Mouse (Mus musculus): Measurements from ENCODE around the gene Smim15. TPM values are rescaled to one million over a fixed set of nuclear protein-coding genes. Genes with fewer than 3 reads are reported as not detected.
A peak's percentile ranks its signal among the peaks of the same experiment; 100 is the strongest.

Smim15 gene
- polyA plus RNA-seq, 1 experiment from 2014 or later: 31.7 TPM

- no peak overlapping the region for H3K4me3 ChIP-seq (ENCODE audit: low read length)
- 0 out of 2 replicates have a peak, but pooled peaks have one; percentile 32 for ATAC-seq (replicated peaks; ENCODE audit: extremely low read depth, insufficient read depth, low FRiP score)
- no peaks in the 10 kb centered on the region for H3K9me3 ChIP-seq (replicated peaks; ENCODE audit: control insufficient read depth, low read length)
- peaks cover 9% of the 10 kb centered on the region; the same call in 1 of the 2 replicates for H3K4me1 ChIP-seq (ENCODE audit: control insufficient read depth, insufficient read depth, low read length)
- no peaks in the 10 kb centered on the region for H3K27me3 ChIP-seq (ENCODE audit: control insufficient read depth, insufficient read depth, low read length)
- WGBS: 46% methylated on average over 7 of the region's 7 CpGs
- H3K4me2 ChIP-seq (ENCODE audit: low read depth, low read length): peak overlapping the region; percentile 34; the same call in 1 of the 2 replicates
- H3K36me3 ChIP-seq (ENCODE audit: control insufficient read depth, insufficient read depth): no peaks in the 10 kb centered on the region
- no peak overlapping the region for H3K9ac ChIP-seq (ENCODE audit: low read length)
- H3K27ac ChIP-seq (ENCODE audit: low read length): no peak overlapping the region
Observed at GRCm38 (mm10) chr13:108096446-108096845, 52.2 kb downstream of the Smim15 start.

Other genes with a start within 250 kb of the Smim15 start
- gene Ndufaf2, start 114.2 kb downstream of the Smim15 start, polyA plus RNA-seq (2015; fragmentation: Nextera tagmentation; extraction: Ambion mirVana): 51.3 and 58.2 TPM in 2 replicates
- 11.6 and 13.1 TPM in 2 replicates for gene Ercc8, start 114.3 kb downstream of the Smim15 start, polyA plus RNA-seq (2015; fragmentation: Nextera tagmentation; extraction: Ambion mirVana)
- gene Elovl7, start 170.0 kb downstream of the Smim15 start, polyA plus RNA-seq (2015; fragmentation: Nextera tagmentation; extraction: Ambion mirVana): 3.3 and 4.2 TPM in 2 replicates